Mouse (Mus musculus) left cerebral cortex, postnatal 4 days (tissue): ENCODE data around the gene Rpl3. TPM values are rescaled to one million over a fixed set of nuclear protein-coding genes. Genes with fewer than 3 reads are reported as not detected.

Experiments used
- DNase-seq: peaks from one replicate; pipeline ENCODE4 v3.0.0-alpha.2; 2022
- intact Hi-C: fragments of 180-260 bp; cut with DNase I; formaldehyde crosslinking; loops from one replicate; pipeline ENCODE4 v1.15.1; 2025
- total RNA-seq, 2 experiments: library from RNA; stranded (reverse); gene quantifications; 2 replicates each; pipeline ENCODE4 v1.2.3; 2021

The Rpl3 gene
- total RNA-seq, 2 experiments from 2014 or later, result 535 to 552 TPM

DNA sequence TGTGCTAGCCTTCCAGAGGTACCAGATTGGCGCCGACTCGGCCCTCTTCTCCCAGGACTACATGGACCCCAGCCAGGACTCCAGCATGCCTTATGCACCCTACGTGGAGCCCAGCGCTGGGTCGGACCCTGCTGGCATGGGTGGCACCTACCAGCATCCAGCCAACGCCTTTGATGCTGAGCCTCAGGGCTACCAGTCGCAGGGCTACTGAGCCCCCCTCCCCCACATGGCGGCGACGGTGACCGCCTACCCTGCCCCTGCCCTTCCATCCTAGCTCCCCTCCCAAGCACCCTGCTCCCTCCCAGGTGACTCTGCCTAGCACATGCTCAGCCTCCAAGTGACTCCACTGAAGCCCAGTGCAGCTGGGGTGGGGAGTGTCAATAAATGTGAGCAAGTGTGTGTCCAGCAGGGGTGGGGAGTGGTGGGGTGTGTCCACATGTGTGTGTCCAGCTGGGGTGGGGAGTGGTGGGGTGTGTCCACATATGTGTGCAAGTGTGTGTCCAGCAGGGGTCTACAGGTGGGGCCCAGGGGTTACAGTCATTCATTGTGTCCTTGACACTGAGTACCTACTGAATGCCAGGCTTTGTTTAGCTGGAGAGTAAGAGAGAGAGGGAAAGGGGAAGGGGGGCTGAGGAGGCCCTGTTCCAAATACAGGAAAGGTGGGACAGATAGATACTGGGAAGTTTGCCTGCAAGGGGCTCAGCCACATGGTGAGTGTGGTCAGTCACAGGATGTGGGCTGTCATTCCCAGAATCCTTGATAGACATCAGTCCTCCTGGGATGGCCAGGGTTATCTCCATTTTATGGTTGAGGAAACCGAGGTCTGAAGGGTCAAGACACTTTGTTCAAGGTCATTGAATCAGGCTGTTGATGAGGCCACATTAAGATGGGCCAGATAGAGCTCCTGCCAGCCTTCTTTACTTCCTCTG, 24.5 kb upstream of the Rpl3 start:
- DNase-seq, result no peak
- intact Hi-C loops, result no loop called here

- no peak for DNase-seq
- intact Hi-C loops, result no loop called here
Observed at GRCm38 (mm10) chr15:80115256-80115655, 23.6 kb upstream of the Rpl3 start.

GRCm38 (mm10) chr15:80114414-80114813, 22.7 kb upstream of the Rpl3 start:
- intact Hi-C loops, result no loop called here
- DNase-seq, result no peak

DNA sequence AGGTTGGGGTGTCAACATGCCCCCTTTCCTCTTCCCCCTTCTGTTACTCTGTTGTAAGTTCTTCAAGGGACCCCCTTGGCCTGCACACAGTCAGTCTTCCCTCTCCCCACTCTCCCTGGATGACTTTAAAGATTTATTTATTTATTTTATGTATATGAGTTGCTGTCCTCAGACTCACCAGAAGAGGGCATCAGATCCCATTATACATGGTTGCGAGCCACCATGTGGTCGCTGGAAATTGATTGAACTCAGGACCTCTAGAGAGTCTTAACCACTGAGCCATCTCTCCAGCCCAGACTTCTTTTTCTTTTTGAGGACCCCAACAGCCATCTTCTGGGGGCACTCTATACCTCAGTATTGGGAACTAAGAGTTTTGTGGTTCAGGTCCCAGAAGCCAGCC, 20.8 kb upstream of the Rpl3 start:
- no peak for DNase-seq
- intact Hi-C loops, result no loop called here

- intact Hi-C loops, result no loop called here
- no peak for DNase-seq
Observed at GRCm38 (mm10) chr15:80111436-80111835, 19.8 kb upstream of the Rpl3 start.

- intact Hi-C loops, result no loop called here
- no peak for DNase-seq
Observed at GRCm38 (mm10) chr15:80107575-80107974, 15.9 kb upstream of the Rpl3 start.

- intact Hi-C loops, result no loop called here
- DNase-seq, result no peak
Observed at GRCm38 (mm10) chr15:80107143-80107542, 15.5 kb upstream of the Rpl3 start.

DNA sequence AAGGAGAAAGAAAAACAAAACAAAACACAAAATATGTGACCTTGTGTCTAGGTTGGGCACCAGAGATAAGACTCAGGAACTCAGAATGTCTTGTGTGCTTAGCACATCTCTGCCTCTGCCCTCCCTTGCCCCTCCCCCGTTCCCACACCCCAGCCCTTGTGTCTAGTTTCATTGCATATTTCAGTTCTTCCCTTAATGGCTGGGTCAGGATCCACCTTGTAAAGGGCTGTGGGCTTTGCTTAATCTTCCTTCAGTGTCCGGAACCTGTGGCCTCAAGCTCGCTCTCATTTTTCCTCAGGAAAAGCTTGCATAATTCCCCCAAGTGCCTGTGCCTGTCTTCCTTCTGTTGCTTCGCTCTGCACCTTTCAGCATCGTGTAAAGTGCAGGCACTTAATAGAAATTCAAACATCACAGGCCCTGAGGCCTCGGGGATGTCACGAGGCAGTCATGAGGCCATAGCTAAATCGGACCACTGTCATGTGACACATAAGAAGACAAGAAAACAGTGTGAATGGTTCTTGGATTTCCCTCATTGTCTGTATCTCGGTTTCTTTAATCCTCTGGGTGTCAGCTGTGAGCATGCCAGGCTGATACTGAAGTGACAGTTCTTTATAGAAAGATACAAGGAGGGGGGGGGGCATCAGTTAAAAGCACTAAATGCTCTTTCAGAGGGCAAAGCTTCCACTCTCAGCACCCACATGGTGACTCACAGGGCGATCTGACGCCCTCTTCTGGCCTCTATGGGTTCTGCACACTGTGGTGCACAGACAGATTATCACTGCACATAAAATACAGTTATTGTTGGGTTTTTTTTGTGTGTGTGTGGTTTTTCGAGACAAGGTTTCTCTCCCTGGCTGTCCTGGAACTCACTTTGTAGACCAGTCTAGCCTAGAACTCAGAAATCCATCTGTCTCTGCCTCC, 14.1 kb upstream of the Rpl3 start:
- no peak for DNase-seq
- intact Hi-C loops, result no loop called here

GRCm38 (mm10) chr15:80102495-80102894, 10.8 kb upstream of the Rpl3 start:
- no peak for DNase-seq
- intact Hi-C loops, result no loop called here

DNA sequence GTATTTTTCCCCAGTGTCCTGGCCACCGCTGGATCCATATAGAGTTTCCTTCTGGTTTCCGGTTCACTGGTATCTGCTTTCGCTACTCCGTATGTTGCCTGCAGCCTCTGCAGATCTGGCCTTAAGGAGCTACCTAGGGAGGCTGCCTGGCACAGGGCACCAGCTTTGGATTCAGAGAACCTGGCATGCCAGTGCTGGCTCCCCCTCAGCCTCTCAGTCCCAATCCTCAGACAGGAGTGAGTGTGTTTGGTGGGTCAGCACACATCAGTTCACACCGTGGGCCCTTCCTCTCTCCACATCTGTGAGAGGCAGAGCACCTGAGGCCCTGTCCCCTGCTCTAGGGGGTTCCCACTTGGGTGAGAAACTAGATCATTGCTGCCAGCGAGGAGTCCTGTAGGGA, 9.8 kb upstream of the Rpl3 start:
- no peak for DNase-seq

DNA sequence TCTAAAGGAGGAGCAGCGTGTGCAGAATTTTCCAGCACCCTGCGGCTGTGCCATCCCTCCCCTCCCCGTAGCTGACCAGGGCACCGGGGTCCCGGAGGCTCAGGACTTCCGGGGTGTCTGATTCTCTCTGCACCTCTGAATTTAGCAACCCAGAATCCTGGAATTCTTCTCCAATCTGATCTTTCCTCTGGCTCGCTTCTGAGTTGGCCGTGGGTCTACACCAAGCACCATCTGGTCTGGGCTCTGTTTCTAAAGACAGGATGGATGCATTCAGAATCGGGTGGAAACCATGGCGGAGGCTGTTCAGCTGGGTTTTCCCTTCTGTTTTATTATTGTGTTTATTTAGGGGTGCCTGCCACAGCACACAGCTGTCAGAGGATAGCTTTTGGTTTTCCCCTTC, 9.2 kb upstream of the Rpl3 start:
- intact Hi-C loops, result no loop called here
- DNase-seq, result peak; percentile 29

More for the DNA sequence above, 9.8 kb upstream of the Rpl3 start:
- intact Hi-C loops, result no loop called here

GRCm38 (mm10) chr15:80100196-80100595, 8.5 kb upstream of the Rpl3 start:
- no peak for DNase-seq
- intact Hi-C loops, result no loop called here

- intact Hi-C loops, result no loop called here
- DNase-seq, result no peak
Observed at GRCm38 (mm10) chr15:80099477-80099876, 7.8 kb upstream of the Rpl3 start.

GRCm38 (mm10) chr15:80098809-80099208, 7.1 kb upstream of the Rpl3 start:
- intact Hi-C loops, result no loop called here
- DNase-seq, result no peak

DNA sequence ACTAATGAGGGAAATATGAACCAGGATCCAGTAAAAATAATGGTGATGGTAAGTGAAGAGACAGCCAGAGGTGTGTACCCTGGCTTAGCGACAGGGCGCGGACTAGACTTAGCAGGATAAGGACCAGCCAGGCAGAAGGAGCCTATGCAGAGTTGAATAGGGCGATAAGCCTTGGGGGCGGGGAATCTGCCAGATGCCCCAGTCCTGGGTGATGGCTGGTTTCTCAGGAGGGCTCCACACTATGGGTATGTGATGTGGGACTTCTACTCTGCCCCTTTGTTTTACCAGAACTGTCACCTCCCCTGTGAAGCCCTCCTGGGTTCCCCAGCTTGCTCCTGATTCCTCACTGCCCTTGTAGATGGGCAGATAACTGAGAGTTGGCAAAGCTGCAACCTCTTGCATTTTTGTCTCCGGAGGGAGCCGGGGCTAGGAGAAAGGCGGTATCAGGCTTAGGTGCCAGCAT, 6.4 kb upstream of the Rpl3 start:
- intact Hi-C loops, result no loop called here
- no peak for DNase-seq

GRCm38 (mm10) chr15:80096946-80097881, 5.5 kb upstream of the Rpl3 start:
- peak; percentile 42 for DNase-seq
- intact Hi-C loops, result no loop called here

DNA sequence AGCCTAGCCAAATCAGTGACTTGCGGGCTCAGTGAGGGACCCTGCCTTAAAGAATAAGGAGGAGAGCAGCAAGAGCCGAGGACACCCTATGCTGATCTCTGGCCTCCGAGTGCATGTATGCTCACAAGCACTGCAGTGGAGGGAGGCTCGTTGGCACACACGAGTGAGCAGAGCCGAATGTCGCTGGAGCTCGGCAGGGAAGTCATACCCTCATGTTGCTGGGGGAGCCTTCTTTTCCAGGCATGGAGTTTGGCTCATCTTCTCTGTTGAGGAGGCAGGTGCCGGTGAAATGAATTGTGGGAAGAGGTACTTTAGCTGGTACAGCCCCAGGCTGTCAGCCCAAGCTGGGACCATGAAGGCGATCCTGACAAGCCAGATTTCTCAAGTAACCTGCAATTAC, 4.7 kb upstream of the Rpl3 start:
- intact Hi-C loops, result no loop called here
- DNase-seq, result no peak

DNA sequence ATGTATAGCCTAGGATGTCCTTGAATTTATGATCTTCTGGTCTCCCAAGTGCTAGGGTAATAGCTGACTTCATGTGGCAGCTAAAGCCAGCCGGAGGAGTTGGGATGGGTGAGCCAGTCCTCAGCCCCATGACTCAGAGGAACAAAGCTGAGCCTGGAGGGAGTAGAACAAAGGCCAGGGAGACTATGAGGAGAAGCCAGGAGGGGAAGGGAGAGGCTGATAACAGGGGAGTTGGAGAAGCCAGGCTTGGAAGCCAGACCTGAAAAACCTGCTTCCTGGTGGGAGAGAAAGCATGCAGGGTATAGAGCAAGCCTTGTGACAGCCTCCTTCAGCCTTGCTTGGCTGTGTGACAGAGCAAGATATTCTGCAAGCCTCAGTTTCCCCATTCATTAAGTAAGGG, 3.9 kb upstream of the Rpl3 start:
- intact Hi-C loops, result no loop called here
- DNase-seq, result no peak

DNA sequence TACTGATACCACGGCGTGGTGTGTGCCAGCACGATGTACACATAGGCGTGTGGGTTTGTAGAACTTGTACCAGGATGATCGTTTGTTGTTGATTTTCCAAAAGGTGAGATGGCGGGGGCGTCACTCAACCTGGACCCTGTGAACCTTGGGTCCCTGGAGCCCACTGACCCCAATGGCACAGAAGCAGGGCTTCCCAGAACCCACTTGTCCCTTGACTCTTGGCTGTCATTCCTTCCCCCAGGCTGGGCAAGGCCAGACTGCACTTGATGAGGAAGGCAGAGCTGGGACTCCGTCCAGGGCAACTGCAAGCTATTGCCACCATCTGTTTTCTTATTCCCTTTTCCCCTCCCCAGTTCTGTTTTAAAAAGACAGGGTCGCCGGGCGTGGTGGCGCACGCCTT, 2.5 kb upstream of the Rpl3 start:
- DNase-seq, result peak; percentile 82
- intact Hi-C loops, result no loop called here

- intact Hi-C loops, result no loop called here
- peak; percentile 57 for DNase-seq
Observed at GRCm38 (mm10) chr15:80092599-80092998, 931 bp upstream of the Rpl3 start.
